9 mouse cellular contexts compared by ENCODE assay signal in genomic region chr5:28388184-28388583, GRCm38 (mm10).
DNase-seq lines count a peak whose midpoint lies in the region; ATAC-seq and TF ChIP-seq lines count a peak whose summit lies in the region.
"Had no signal": no experiment of that assay in that cellular context is flagged by ENCODE, and none has a peak within 500 bp of the region (broad histone marks: within the 10 kb centered on the region; RNA-seq: fewer than 3 reads in every experiment).

No protein-coding gene starts in this region.

- no peak overlapping the region for H3K4me2 ChIP-seq in forebrain, embryonic 12.5 days
- no peak overlapping the region for H3K4me2 ChIP-seq in embryonic facial prominence, embryonic 11.5 days (ENCODE audit: low read depth, low read length)
- no peak overlapping the region for H3K4me2 ChIP-seq in intestine, postnatal 0 days (replicated peaks; ENCODE audit: low read depth)
- H3K4me2 ChIP-seq in liver, postnatal 0 days (ENCODE audit: low read depth, low read length), result no peak overlapping the region
- H3K4me2 ChIP-seq: heart, embryonic 15.5 days had no signal

- H3K4me3 ChIP-seq in forebrain, embryonic 10.5 days, result no peak overlapping the region
- H3K4me3 ChIP-seq in forebrain, embryonic 12.5 days (replicated peaks), result no peak overlapping the region
- no peak overlapping the region for H3K4me3 ChIP-seq in embryonic facial prominence, embryonic 11.5 days (ENCODE audit: low read depth, low read length)
- H3K4me3 ChIP-seq in intestine, postnatal 0 days (ENCODE audit: low read depth, low read length), result no peak overlapping the region
- no peak overlapping the region for H3K4me3 ChIP-seq in liver, postnatal 0 days (ENCODE audit: low read depth, low read length)
- H3K4me3 ChIP-seq: heart, embryonic 15.5 days had no signal

- TF ChIP-seq EP300 in liver, postnatal 0 days (IDR thresholded peaks at IDR 0.05; ENCODE audit: low read depth), result no peak

- H3K9ac ChIP-seq in forebrain, embryonic 12.5 days, result no peak overlapping the region
- no peak overlapping the region for H3K9ac ChIP-seq in embryonic facial prominence, embryonic 11.5 days (replicated peaks; ENCODE audit: low read length)
- no peak overlapping the region for H3K9ac ChIP-seq in intestine, postnatal 0 days (ENCODE audit: low read depth, low read length)
- H3K9ac ChIP-seq in liver, postnatal 0 days (replicated peaks), result no peak overlapping the region
- H3K9ac ChIP-seq: heart, embryonic 15.5 days had no signal

- WGBS in forebrain, embryonic 10.5 days, result 70% methylated on average over 3 of the region's 3 CpGs
- 70% methylated on average over 3 of the region's 3 CpGs for WGBS in forebrain, embryonic 12.5 days
- 68% methylated on average over 3 of the region's 3 CpGs for WGBS in embryonic facial prominence, embryonic 11.5 days
- 46% methylated on average over 3 of the region's 3 CpGs for WGBS in intestine, postnatal 0 days
- 58% methylated on average over 3 of the region's 3 CpGs for WGBS in liver, postnatal 0 days (ENCODE audit: insufficient replicate concordance)

- peak; percentile 82 for TF ChIP-seq CTCF in intestine, postnatal 0 days (IDR thresholded peaks at IDR 0.05; ENCODE audit: low read depth)
- peak; percentile 80 for TF ChIP-seq CTCF in liver, postnatal 0 days (IDR thresholded peaks at IDR 0.05; ENCODE audit: low read depth)

- no peak for ATAC-seq in forebrain, embryonic 12.5 days (ENCODE audit: low FRiP score)
- ATAC-seq in embryonic facial prominence, embryonic 11.5 days (replicated peaks; ENCODE audit: insufficient number of reproducible peaks, low FRiP score, low TSS enrichment, low read depth), result no peak
- no peak for ATAC-seq in intestine, postnatal 0 days
- no peak for ATAC-seq in liver, postnatal 0 days

- no peak overlapping the region for H3K27ac ChIP-seq in forebrain, embryonic 10.5 days
- no peak overlapping the region for H3K27ac ChIP-seq in forebrain, embryonic 12.5 days
- no peak overlapping the region for H3K27ac ChIP-seq in embryonic facial prominence, embryonic 11.5 days (replicated peaks; ENCODE audit: low read depth, low read length)
- no peak overlapping the region for H3K27ac ChIP-seq in intestine, postnatal 0 days (ENCODE audit: low read depth, low read length)
- no peak overlapping the region for H3K27ac ChIP-seq in liver, postnatal 0 days (ENCODE audit: low read depth)
- H3K27ac ChIP-seq: heart, embryonic 15.5 days had no signal

- no peaks in the 10 kb centered on the region for H3K4me1 ChIP-seq in forebrain, embryonic 10.5 days
- H3K4me1 ChIP-seq in forebrain, embryonic 12.5 days, result no peaks in the 10 kb centered on the region
- no peaks in the 10 kb centered on the region for H3K4me1 ChIP-seq in embryonic facial prominence, embryonic 11.5 days (ENCODE audit: control insufficient read depth, insufficient read depth, low read length)
- H3K4me1 ChIP-seq in intestine, postnatal 0 days (replicated peaks; ENCODE audit: control insufficient read depth, insufficient read depth, low read length), result no peaks in the 10 kb centered on the region
- no peaks in the 10 kb centered on the region for H3K4me1 ChIP-seq in liver, postnatal 0 days (ENCODE audit: insufficient read depth)
- H3K4me1 ChIP-seq: heart, embryonic 15.5 days had no signal

- H3K27me3 ChIP-seq in forebrain, embryonic 10.5 days (ENCODE audit: poor library complexity, severe bottlenecking), result no peaks in the 10 kb centered on the region
- no peaks in the 10 kb centered on the region for H3K27me3 ChIP-seq in forebrain, embryonic 12.5 days
- no peaks in the 10 kb centered on the region for H3K27me3 ChIP-seq in embryonic facial prominence, embryonic 11.5 days (ENCODE audit: control insufficient read depth, insufficient read depth, low read length)
- no peaks in the 10 kb centered on the region for H3K27me3 ChIP-seq in intestine, postnatal 0 days (replicated peaks; ENCODE audit: control insufficient read depth, insufficient read depth, low read length)
- H3K27me3 ChIP-seq in liver, postnatal 0 days (ENCODE audit: insufficient read depth, low read length), result no peaks in the 10 kb centered on the region
- H3K27me3 ChIP-seq: heart, embryonic 15.5 days had no signal

- peak; percentile 24 for DNase-seq in forebrain, embryonic 10.5 days (ENCODE audit: extremely low spot score, low spot score)
- DNase-seq in B cell, adult 2 months, result peak; percentile 71
- DNase-seq in brain, adult 2 months (ENCODE audit: low read depth, low spot score), result peak; percentile 88
- peak; percentile 78 for DNase-seq in embryonic facial prominence, embryonic 11.5 days (ENCODE audit: low spot score)
- DNase-seq in liver, postnatal 0 days, result peak; percentile 66
- peak; percentile 73 to 74 for DNase-seq in right cerebral cortex, adult 2 months (ENCODE audit: low spot score in 2 of 2)

- peaks cover 78% of the 10 kb centered on the region for H3K36me3 ChIP-seq in forebrain, embryonic 10.5 days (replicated peaks)
- H3K36me3 ChIP-seq in forebrain, embryonic 12.5 days (replicated peaks), result peaks cover 57% of the 10 kb centered on the region
- H3K36me3 ChIP-seq in embryonic facial prominence, embryonic 11.5 days (replicated peaks; ENCODE audit: control insufficient read depth, insufficient read depth, low read depth, low read length), result peaks cover 20% of the 10 kb centered on the region
- H3K36me3 ChIP-seq in intestine, postnatal 0 days (ENCODE audit: control insufficient read depth, insufficient read depth), result peaks cover 49% of the 10 kb centered on the region
- peaks cover 71% of the 10 kb centered on the region for H3K36me3 ChIP-seq in liver, postnatal 0 days (replicated peaks; ENCODE audit: insufficient read depth, low read length)

- no peaks in the 10 kb centered on the region for H3K9me3 ChIP-seq in forebrain, embryonic 10.5 days
- no peaks in the 10 kb centered on the region for H3K9me3 ChIP-seq in forebrain, embryonic 12.5 days
- H3K9me3 ChIP-seq in embryonic facial prominence, embryonic 11.5 days (replicated peaks; ENCODE audit: control insufficient read depth, low read length), result no peaks in the 10 kb centered on the region
- H3K9me3 ChIP-seq in intestine, postnatal 0 days (ENCODE audit: control insufficient read depth), result no peaks in the 10 kb centered on the region
- no peaks in the 10 kb centered on the region for H3K9me3 ChIP-seq in liver, postnatal 0 days (ENCODE audit: low read length)
- H3K9me3 ChIP-seq: heart, embryonic 15.5 days had no signal

Comparison
In these comparisons a context has a peak if more than half of its experiments do, and no peak if none do; other contexts are left out.
1. DNase-seq: peak in every context shown above with its lines; median percentile 88 in brain, adult 2 months; 78 in embryonic facial prominence, embryonic 11.5 days; 74 in right cerebral cortex, adult 2 months; 71 in B cell, adult 2 months; 66 in liver, postnatal 0 days; 24 in forebrain, embryonic 10.5 days.